Mouse (Mus musculus): ENCODE data around the gene Eprs. TPM values are rescaled to one million over a fixed set of nuclear protein-coding genes. Genes with fewer than 3 reads are reported as not detected.
A peak's percentile ranks its signal among the peaks of the same experiment; 100 is the strongest.

Gene Eprs
- total and polyA plus RNA-seq, 3 experiments = 208 to 234 (median 223) TPM

DNA sequence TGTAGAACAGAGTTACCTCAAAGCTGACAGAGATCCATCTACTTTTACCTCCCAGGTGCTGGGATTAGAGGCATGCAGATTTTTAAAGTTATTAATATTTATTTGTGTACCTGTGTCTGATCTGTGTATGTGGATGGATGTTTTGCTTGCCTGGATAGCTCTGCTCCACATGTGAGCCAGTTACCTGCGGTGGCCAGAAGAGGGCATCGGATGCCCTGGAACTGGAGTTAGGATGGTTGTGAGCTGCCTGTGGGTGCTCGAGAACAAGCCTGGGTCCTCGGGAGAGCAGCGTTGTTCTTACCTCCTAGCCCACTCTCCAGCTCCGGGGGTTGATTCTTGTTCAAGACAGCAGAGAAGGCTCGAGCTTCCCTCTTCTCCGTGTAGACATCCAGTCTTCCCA lies 19.4 kb upstream of the Eprs start:
- no peak overlapping the region for H3K4me2 ChIP-seq (ENCODE audit: insufficient read depth, low read depth, poor library complexity, severe bottlenecking)
- no peaks in the 10 kb centered on the region for H3K27me3 ChIP-seq (replicated peaks)
- H3K4me1 ChIP-seq (ENCODE audit: control insufficient read depth in 1 of 2, insufficient read depth in 2 of 2) = no peaks in the 10 kb centered on the region
- peaks cover 57 to 94% of the 10 kb centered on the region in 2 experiments for H3K36me3 ChIP-seq (replicated peaks in 1 of 2; ENCODE audit: control insufficient read depth in 1 of 2, insufficient read depth in 1 of 2, low read length in 1 of 2)
- no peaks in the 10 kb centered on the region for H3K9me3 ChIP-seq (replicated peaks; ENCODE audit: low read length)
- H3K4me3 ChIP-seq (replicated peaks in 1 of 3; ENCODE audit: low read depth in 2 of 3, low read length in 2 of 3, poor library complexity in 1 of 3) = no peak overlapping the region
- H3K9ac ChIP-seq (ENCODE audit: insufficient read depth, low read depth) = no peak overlapping the region
- TF ChIP-seq CTCF (conservative IDR thresholded peaks at IDR 0.05 in 1 of 2, IDR thresholded peaks at IDR 0.05 in 1 of 2; ENCODE audit: low read depth in 2 of 2, low read length in 2 of 2) (peak in 1 of 2 experiments; percentile 15; a peak in 1 of 4 replicates), CHD1 (IDR thresholded peaks at IDR 0.05; ENCODE audit: low read depth, low read length) (no peak)
- no peak for DNase-seq (ENCODE audit: extremely low read depth)
- H3K27ac ChIP-seq (ENCODE audit: insufficient read depth, low read depth) = no peak overlapping the region
- no peaks in the 10 kb centered on the region for H3K79me2 ChIP-seq (replicated peaks; ENCODE audit: control insufficient read depth, extremely low read depth, insufficient read depth, poor library complexity, severe bottlenecking)
- dilution Hi-C loops (cut with MboI; ENCODE audit: extremely low pct_ligation_motif_present, extremely low pct_unique_long_range_greater_than_20kb, low sequenced_read_pairs) (no loop called here), in situ Hi-C loops (cut with MboI; ENCODE audit: low pct_ligation_motif_present, low pct_unique_long_range_greater_than_20kb, low sequenced_read_pairs) (no loop called here)

DNA sequence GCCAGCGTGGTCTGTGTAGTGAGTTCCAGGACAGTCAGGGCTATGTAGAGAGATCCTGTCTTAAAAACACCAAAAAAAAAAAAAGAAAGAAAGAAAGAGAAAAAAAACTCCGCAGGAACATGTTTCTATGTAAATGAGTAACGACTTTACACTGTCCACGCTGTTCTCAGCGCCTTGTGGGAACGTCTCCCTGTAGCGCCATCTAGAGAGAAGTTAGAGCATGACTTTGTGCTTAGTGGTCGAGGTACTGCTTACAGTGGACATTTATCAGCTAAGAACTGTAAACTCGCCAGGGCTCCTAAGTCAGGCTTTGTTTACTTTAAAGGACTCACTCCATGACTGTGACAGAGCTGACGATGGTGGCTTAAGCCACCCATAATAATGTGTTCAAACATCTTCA lies 16.7 kb upstream of the Eprs start:
- in situ Hi-C loops (cut with MboI; ENCODE audit: low pct_ligation_motif_present, low pct_unique_long_range_greater_than_20kb, low sequenced_read_pairs) = no loop called here
- no peak for DNase-seq (ENCODE audit: extremely low read depth)
- H3K4me2 ChIP-seq (ENCODE audit: insufficient read depth, low read depth, poor library complexity, severe bottlenecking) = no peak overlapping the region
- TF ChIP-seq NELFE (IDR thresholded peaks at IDR 0.05; ENCODE audit: low read depth, low read length) (no peak), USF2 (conservative IDR thresholded peaks at IDR 0.05; ENCODE audit: low read depth, low read length) (no peak), SIN3A (IDR thresholded peaks at IDR 0.05; ENCODE audit: low read length) (no peak), CTCF (conservative IDR thresholded peaks at IDR 0.05 in 1 of 2, IDR thresholded peaks at IDR 0.05 in 1 of 2; ENCODE audit: low read depth in 2 of 2, low read length in 2 of 2) (peak in 1 of 2 experiments; percentile 20; a peak in 2 of 4 replicates), MAX (IDR thresholded peaks at IDR 0.05; ENCODE audit: low read length) (no peak), E2F4 (IDR thresholded peaks at IDR 0.05; ENCODE audit: insufficient replicate concordance, low read depth, low read length) (no peak)
- peaks cover 66 to 99% of the 10 kb centered on the region in 2 experiments for H3K36me3 ChIP-seq (replicated peaks in 1 of 2; ENCODE audit: control insufficient read depth in 1 of 2, insufficient read depth in 1 of 2, low read length in 1 of 2)
- no peak overlapping the region for H3K4me3 ChIP-seq (replicated peaks in 1 of 3; ENCODE audit: low read depth in 2 of 3, low read length in 2 of 3, poor library complexity in 1 of 3)
- no peaks in the 10 kb centered on the region for H3K27me3 ChIP-seq (replicated peaks)
- no peaks in the 10 kb centered on the region for H3K9me3 ChIP-seq (replicated peaks; ENCODE audit: low read length)
- H3K4me1 ChIP-seq (ENCODE audit: control insufficient read depth in 1 of 2, insufficient read depth in 2 of 2) = no peaks in the 10 kb centered on the region
- dilution Hi-C loops (cut with MboI; ENCODE audit: extremely low pct_ligation_motif_present, extremely low pct_unique_long_range_greater_than_20kb, low sequenced_read_pairs) = no loop called here
- no peak overlapping the region for H3K9ac ChIP-seq (ENCODE audit: insufficient read depth, low read depth)
- H3K27ac ChIP-seq (ENCODE audit: insufficient read depth, low read depth) = no peak overlapping the region
- no peaks in the 10 kb centered on the region for H3K79me2 ChIP-seq (replicated peaks; ENCODE audit: control insufficient read depth, extremely low read depth, insufficient read depth, poor library complexity, severe bottlenecking)

- no peak overlapping the region for H3K4me3 ChIP-seq (replicated peaks in 1 of 3; ENCODE audit: low read depth in 2 of 3, low read length in 2 of 3, poor library complexity in 1 of 3)
- in situ Hi-C loops (cut with MboI; ENCODE audit: low pct_ligation_motif_present, low pct_unique_long_range_greater_than_20kb, low sequenced_read_pairs) = no loop called here
- H3K36me3 ChIP-seq (replicated peaks in 1 of 2; ENCODE audit: control insufficient read depth in 1 of 2, insufficient read depth in 1 of 2, low read length in 1 of 2) = peaks cover 67 to 94% of the 10 kb centered on the region in 2 experiments
- H3K9ac ChIP-seq (ENCODE audit: insufficient read depth, low read depth) = no peak overlapping the region
- dilution Hi-C loops (cut with MboI; ENCODE audit: extremely low pct_ligation_motif_present, extremely low pct_unique_long_range_greater_than_20kb, low sequenced_read_pairs) = no loop called here
- H3K9me3 ChIP-seq (replicated peaks; ENCODE audit: low read length) = no peaks in the 10 kb centered on the region
- no peak overlapping the region for H3K4me2 ChIP-seq (ENCODE audit: insufficient read depth, low read depth, poor library complexity, severe bottlenecking)
- no peak overlapping the region for H3K27ac ChIP-seq (ENCODE audit: insufficient read depth, low read depth)
- H3K79me2 ChIP-seq (replicated peaks; ENCODE audit: control insufficient read depth, extremely low read depth, insufficient read depth, poor library complexity, severe bottlenecking) = no peaks in the 10 kb centered on the region
- H3K4me1 ChIP-seq (ENCODE audit: control insufficient read depth in 1 of 2, insufficient read depth in 2 of 2) = no peaks in the 10 kb centered on the region
- H3K27me3 ChIP-seq (replicated peaks) = no peaks in the 10 kb centered on the region
- TF ChIP-seq USF2 (conservative IDR thresholded peaks at IDR 0.05; ENCODE audit: low read depth, low read length) (no peak), NRF1 (IDR thresholded peaks at IDR 0.05; ENCODE audit: low read depth, low read length) (no peak), JUND (conservative IDR thresholded peaks at IDR 0.05; ENCODE audit: low read depth, low read length) (no peak), EP300 (IDR thresholded peaks at IDR 0.05; ENCODE audit: low read length) (no peak), BHLHE40 (IDR thresholded peaks at IDR 0.05; ENCODE audit: low read depth, low read length) (no peak), IRF4 (IDR thresholded peaks at IDR 0.05; ENCODE audit: low read depth, low read length) (no peak), ETS1 (conservative IDR thresholded peaks at IDR 0.05; ENCODE audit: low read depth, low read length) (no peak), CHD1 (IDR thresholded peaks at IDR 0.05; ENCODE audit: low read depth, low read length) (no peak), MEF2A (IDR thresholded peaks at IDR 0.05; ENCODE audit: borderline replicate concordance, low read depth, low read length) (no peak), KAT2A (IDR thresholded peaks at IDR 0.05; ENCODE audit: insufficient replicate concordance, low read length) (no peak), PAX5 (IDR thresholded peaks at IDR 0.05; ENCODE audit: low read length) (no peak), SIN3A (IDR thresholded peaks at IDR 0.05; ENCODE audit: low read length) (no peak), SMC3 (IDR thresholded peaks at IDR 0.05; ENCODE audit: low read depth, low read length) (no peak), JUN (IDR thresholded peaks at IDR 0.05; ENCODE audit: insufficient read depth, low read depth, low read length) (no peak), MAFK (IDR thresholded peaks at IDR 0.05; ENCODE audit: insufficient replicate concordance, low read length) (no peak), RCOR1 (conservative IDR thresholded peaks at IDR 0.05; ENCODE audit: low read depth, low read length) (no peak), UBTF (IDR thresholded peaks at IDR 0.05; ENCODE audit: low read depth, low read length) (no peak), MXI1 (IDR thresholded peaks at IDR 0.05; ENCODE audit: low read depth, low read length) (no peak)
- DNase-seq (ENCODE audit: extremely low read depth) = no peak
Observed at GRCm38 (mm10) chr1:185349741-185350140, 13.1 kb upstream of the Eprs start.
